Mouse (Mus musculus) adrenal gland, postnatal 4 days (tissue): ENCODE data around the gene Rnf187. TPM values are rescaled to one million over a fixed set of nuclear protein-coding genes. Genes with fewer than 3 reads are reported as not detected.
"Not testable (repeated sequence)": the region's sequence is repeated elsewhere in the genome, so short reads cannot be mapped to it uniquely, and the experiment has no call there.

ENCODE experiments used
- DNase-seq, 2 experiments: peaks; one replicate each; pipeline ENCODE4 v3.0.0; 2021 to 2022; ENCODE audit warnings: low spot score in 2 of 2, mixed read lengths in 2 of 2
- total RNA-seq, 2 experiments: library from RNA; stranded (reverse); gene quantifications; 2 replicates each; pipeline ENCODE4 v1.2.3; 2021

The Rnf187 gene
- total RNA-seq, 2 experiments from 2014 or later: 171 to 181 TPM

DNA sequence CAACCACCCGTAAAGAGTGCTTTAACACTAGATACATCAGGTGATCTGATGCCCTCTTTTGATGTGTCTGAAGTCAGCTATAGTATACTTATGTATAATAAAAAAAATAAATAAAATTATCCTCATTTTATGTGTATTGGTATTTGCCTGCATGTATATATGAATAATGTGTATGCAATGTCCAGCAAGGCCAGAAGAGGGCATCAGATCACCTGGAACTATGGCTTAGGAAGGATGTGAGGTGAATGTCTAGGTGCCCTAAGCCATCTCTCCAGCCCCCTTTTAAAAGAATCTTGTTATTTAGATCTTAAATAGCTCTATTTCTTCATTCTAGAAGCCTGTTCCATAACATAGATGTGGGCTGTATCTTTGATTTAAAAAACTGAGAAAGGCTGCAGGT lies 28.6 kb upstream of the Rnf187 start:
- no peak for DNase-seq

DNA sequence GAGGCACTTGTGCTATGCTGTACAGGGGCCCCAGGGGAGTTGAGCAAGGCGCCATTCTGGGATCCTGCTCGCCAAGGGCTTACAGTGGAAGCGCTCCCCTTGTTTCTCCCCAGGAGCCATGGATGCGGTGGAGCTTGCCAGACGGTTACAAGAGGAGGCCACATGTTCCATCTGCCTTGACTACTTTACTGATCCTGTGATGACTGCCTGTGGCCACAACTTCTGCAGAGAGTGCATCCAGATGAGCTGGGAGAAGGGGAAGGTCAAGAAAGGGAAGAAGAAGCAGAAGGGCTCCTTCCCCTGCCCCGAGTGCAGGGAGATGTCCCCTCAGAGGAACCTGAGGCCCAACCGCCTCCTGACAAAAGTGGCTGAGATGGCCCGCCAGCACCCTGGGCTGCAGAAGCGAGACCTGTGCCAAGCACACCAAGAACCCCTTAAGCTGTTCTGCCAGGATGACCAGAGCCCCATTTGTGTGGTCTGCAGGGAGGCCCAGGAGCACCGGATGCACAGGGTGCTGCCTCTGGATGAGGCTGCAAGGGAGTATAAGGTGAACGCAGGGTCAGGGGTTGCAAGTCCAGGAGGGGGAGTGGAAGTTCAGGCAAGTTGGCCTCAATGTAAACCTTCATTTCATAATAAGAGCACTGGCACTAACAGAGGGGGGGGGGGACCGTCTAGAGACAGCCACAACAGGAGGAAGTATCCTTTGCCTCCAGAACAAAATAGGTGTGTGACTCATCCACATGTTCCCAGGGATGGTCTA lies 26.5 kb upstream of the Rnf187 start:
- no peak for DNase-seq

- DNase-seq: no peak
These were observed 25.5 kb upstream of the Rnf187 start for GRCm38 (mm10) chr11:58964216-58964615.

DNA sequence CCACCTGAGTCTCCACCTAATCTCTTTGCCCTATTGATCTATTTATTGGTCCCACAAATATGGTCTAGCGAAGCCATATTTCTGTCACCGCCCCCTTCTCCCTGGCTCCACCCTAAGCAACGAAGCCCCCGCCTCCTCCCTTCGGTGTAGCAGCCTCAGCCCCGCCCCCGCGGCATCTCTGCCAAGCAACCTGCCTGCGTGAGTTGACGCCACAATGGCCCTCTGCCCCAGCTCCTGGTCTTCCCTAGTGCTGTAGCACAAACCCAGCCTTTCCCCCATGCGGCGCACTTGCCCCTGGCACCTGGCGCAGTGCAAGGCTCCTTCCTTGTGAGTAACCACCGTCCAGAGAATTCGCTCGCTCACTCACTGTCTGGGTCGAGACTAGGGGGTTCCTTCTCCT lies 24.8 kb upstream of the Rnf187 start:
- DNase-seq: no peak

DNA sequence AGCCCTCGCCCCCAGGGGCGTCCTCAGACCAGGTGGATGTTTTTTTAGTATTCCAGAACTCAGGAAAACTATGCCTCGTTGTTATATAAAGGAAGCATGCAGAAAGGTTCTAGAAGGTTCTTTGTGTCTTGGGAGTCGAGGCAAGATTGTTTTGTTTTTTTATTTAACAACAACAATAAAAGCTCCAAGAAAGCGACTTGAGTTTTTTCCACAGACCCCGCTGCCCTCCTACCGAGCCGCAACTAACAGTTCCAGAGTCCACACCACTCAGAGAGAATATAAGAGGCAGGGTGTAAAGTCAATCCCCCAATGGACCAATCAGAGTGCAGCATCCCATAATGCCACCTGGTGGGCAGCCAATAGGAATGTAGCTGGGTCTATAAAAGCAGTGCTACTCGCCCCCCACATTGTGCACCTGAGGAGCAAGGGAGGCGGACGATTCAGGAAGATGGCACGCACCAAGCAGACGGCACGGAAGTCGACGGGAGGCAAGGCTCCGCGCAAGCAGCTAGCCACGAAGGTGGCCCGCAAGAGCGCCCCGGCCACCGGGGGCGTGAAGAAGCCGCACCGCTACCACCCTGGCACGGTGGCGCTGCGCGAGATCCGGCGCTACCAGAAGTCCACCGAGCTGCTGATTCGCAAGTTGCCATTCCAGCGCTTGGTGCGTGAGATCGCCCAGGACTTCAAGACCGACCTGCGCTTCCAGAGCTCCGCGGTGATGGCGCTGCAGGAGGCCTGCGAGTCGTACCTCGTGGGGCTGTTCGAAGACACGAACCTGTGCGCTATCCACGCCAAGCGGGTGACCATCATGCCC lies 22.9 kb upstream of the Rnf187 start:
- DNase-seq: no peak

DNA sequence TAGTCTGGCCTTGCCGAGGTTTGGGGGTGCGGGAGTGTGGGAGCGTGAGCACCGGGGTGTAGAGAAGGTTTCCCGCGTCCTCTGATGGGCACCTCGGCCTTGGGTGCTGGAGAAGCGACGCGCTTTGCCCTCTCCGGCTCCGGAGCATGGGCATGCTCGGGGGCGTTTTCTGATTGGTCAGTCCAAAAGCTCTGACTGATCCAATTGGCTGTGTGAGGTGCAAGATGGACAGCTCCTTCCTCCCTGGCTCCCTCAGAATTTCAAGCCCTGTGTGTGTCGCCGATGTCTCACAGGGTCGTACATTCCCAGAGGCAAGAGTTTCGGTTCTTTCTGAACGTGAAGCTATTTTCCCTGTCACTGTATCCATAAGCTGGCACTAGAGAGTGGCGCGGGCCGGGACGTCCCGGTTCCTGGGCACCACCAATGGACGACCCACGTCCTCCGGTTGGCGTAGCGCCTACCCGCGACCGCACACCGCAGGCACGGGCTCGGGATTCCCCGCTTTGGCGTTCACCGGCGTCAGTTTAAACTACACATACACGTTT lies 21.3 kb upstream of the Rnf187 start:
- peak; percentile 50 to 53 for DNase-seq

DNA sequence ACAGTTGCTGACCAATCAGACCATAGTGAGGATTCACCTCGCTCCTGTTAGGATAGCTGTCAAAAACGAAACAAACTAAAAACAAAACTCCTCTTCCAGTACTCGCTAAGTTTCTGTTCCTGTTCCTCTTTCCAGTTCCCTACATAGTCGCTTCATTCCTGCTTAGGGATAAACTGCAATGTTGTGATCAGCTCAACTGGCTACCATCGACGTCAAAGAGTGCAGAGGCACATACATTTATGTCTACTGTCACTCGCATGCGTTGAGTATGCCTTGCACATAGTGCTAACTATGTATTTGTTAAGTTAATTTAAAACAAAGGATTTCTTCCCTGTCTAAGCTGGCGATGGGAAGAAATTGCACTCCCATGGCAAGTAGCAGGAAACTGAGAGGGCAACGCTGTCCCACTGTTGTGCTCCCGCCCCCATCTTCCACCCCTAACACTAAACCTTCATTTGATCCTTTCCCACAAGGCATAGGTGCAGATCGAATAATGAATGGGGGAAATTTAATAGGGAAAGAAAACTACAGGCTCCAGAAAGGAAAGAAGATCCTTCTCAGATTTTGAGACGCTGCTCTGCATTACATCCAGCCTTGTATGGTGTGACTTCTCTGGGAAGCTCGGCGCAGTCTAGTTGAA lies 20.6 kb upstream of the Rnf187 start:
- DNase-seq: no peak

GRCm38 (mm10) chr11:58958536-58958935 lies 19.8 kb upstream of the Rnf187 start:
- DNase-seq: no peak

DNA sequence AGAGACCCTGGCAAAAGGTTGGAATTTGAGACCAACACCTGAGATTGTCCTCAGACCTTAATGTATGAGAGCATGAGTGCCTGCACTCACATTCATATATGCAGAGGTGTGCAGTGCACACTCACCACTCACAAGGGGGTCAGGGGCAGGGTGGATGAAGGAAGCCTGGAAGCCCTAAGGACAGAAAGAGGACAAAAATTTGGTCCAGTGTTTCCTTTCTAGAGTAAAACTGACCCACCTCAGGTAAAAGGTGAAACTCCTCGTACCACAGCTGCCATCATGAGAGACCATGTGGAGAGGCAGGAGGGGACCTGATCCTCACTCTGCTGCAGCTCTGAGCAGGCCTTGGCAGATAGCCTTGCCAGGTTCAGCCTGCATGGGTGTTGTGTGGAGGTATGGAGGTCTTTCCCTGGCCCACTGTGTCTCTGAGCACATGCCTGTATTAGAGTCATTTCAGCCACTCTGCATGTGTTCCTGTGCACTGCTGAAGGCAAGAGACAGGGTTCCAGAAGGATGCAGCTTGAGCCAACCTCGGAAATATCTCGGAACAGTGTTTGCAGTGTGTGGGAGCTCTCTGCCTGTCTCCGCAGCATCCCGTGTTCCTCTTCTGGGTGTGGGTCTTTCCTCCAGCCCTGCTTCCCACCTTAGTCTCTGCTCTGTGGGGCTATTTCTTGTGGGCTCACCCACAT lies 18.7 kb upstream of the Rnf187 start:
- no peak for DNase-seq

DNA sequence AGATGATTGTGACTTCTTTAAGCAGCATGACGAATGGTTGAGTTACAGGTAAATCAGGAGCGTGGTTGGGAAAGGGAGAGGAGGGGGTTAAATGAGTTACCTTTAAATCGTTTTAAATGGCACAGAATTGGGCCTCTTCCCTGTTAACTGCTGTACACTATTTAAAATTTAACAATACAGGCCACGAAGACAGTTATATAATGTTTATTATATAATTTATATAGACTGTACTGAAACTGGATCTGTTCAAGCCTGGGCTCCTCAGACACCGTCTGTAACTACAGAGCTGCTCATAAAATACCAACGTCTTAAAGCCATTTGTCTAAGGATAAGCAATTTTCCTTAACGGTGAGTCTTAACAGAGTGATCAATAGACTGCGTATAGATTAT lies 17.1 kb upstream of the Rnf187 start:
- no peak for DNase-seq

DNA sequence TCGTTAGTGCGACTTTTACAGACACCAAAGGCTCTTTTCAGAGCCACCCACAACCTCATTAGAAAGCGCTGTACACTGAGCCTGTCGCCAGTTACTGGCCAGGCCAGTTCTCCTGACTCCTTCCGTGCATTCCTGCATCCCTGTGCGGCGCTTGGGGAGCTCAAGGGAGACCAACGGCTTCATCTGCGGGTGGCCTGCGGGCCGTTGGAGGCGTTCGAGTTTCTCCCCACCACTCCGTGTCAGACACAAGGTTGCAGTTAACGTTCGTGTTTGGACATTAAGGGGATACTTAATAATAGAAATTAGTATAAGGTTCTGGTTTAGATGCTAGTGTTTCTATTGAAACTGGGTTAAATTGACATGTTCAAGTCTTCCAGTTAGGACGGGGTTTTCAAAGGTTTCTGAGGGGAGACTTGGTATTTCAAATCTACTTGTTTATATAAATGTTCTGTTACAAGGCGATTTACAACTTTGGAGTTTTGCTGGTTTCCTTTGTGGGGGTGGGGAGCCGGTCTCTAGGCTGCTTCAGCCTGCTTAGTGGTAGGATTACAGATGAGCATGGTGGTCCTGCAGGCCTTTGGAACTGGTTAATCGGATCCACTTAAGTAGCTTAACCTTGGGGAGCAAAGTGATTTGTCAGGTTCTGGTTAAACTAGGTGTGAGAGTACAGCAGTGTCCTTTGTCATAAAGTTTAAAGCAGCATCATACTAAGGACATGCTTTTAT lies 16.6 kb upstream of the Rnf187 start:
- no peak for DNase-seq

DNA sequence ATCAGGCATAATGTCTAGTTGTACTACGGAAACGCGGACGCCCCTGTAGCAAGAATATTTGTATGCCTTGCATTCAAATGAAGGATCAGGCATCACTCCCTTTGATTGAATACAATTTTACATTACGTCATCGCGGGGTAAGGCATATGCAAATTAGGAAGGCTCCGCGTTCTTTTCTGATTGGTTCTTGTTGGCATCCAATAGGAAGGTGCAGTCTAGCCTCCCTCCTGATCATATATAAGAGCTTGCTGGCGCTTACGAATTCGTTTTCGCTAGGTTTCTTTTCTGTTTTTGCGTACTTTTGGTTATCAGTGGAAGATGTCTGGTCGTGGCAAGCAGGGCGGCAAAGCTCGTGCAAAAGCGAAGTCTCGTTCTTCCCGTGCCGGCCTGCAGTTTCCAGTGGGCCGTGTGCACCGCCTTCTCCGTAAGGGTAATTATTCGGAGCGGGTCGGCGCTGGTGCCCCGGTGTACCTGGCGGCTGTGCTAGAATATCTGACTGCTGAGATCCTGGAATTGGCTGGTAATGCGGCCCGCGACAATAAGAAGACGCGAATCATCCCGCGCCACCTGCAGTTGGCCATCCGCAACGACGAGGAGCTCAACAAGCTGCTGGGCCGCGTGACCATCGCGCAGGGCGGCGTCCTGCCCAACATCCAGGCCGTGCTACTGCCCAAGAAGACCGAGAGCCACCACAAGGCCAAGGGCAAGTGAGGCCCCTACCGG lies 15.9 kb upstream of the Rnf187 start, which contains the start of the genes Hist3h2a and Trim17:
Hist3h2a (plus strand) TSS at position 266 of the 723 bp plus-strand sequence.
Trim17 (plus strand) TSS at position 266 of the 723 bp plus-strand sequence.
- peak; percentile 51 to 57 for DNase-seq

- not testable (repeated sequence) for DNase-seq
These were observed 15.4 kb upstream of the Rnf187 start for GRCm38 (mm10) chr11:58954170-58954419.

DNA sequence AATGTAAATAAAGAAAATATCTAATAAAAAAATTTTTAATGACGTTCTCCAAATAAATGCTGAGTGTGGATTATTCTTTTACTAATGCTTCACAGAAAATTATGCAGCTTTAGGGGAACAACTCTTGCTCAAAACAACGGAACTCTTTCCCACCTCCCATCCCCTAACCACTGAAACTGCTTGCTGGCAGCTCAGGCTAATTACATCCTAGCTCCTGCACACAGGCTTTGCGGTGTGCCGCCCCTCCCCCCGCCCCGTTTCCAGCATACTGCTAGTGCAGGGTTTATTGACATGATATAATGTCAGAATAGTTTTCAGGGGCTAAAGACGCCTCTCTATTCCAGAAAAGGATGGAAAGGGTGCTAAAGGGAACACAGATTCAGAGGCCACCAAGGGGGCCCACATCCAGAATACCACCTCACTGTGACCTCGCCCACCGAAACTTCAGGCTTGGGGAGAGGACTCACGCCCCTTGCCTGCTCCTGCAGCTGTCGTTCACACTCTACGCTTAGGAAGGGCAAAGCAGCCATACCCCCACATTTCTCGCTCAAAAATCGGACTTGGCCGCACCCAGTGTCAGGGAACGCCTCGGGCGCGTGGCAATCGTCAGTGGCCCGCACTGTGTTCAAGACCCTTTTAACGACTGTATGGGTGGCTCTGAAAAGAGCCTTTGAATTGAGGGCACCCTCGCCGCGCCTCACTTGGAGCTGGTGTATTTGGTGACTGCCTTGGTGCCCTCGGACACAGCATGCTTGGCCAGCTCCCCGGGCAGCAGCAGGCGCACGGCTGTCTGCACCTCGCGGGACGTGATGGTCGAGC lies 14.8 kb upstream of the Rnf187 start:
- DNase-seq: no peak

- DNase-seq: no peak
These were observed 12.5 kb upstream of the Rnf187 start for GRCm38 (mm10) chr11:58951210-58951609.

DNA sequence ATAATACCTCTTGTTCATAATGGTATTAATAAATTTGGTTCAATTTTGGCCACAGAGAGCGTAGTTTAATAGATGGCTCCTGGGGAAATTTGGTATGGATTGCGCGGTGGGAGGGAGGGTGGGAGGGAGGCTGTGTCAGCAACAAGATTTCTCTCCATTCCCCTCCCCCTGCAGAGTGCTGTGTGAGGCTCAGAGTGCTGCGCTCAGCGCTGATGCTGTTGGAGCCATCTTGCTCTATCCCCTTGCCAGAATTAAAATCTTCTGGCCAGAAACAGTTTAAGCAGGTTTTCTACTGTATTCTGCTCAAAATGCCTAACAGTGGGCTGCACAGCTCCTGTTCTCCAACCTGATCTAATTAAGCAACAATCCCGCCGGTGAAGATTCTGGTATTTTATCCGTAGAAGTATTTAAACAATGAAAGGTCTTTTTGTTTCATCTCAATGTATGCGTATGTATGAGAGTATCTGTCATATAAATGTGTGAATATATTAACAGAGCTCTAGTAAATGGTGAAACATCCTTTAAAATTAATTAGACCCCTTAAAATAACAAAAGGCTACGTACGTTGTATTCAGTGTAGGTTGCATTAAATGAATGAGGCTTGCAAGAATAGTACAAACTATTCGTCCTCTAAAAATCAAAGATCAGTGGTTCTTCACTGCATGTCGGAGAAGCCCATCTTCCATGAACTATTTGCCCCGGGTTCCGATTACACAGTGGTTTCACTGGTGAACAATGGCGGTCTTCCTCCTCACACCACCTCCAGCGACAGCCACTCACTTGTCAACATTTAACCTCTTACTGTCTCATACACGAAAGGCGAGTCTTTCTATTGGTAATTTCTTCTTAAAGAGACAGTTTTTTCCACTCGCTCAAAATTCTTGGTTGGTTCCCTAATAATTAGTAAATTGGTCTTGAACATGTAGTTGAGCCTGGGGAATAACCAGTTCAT lies 11.0 kb upstream of the Rnf187 start:
- no peak for DNase-seq

- no peak for DNase-seq
These were observed 10.1 kb upstream of the Rnf187 start, which contains the start of gene Hist3h2ba for GRCm38 (mm10) chr11:58948542-58949479. TSS of gene Hist3h2ba (plus strand) at chr11:58948920.
